Mouse (Mus musculus): ENCODE measurements around the gene Aven. TPM values are rescaled to one million over a fixed set of nuclear protein-coding genes. Genes with fewer than 3 reads are reported as not detected.

Gene Aven
- total and polyA plus RNA-seq, 3 experiments, result 5.8 to 18.4 (median 16.9) TPM

DNA sequence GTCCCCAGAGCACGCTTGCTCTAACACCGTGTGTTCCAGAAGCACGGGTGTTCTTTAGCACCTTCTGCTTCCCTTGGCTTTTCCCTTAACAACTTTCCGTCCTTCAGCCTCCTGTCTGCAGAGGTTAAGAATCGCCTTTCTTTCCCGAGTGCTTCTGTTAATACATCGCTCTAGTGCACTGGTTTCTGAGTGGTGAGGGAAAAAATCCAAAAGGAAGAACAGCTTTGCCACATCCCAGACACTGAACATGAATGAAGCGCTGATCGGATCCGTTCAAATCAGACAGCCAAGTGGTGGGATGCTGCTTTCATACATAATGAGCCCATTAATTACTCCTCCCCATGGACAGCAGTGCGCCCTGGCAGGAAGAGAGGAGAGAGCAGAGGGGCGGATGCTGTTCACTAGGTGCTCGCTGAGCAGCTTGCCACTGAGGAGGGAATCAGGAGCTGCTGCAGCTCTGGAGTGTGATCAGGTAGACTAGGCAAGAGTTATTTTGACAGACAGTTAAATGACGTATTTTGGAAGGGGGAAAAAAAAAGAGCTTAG lies 42.0 kb downstream of the Aven start:
- intact Hi-C loops (cut with DNase I), result no loop called here
- 66% methylated on average over 14 of the region's 14 CpGs for WGBS
- no peaks in the 10 kb centered on the region for H3K79me2 ChIP-seq (replicated peaks; ENCODE audit: control insufficient read depth, insufficient read depth, low read length)

DNA sequence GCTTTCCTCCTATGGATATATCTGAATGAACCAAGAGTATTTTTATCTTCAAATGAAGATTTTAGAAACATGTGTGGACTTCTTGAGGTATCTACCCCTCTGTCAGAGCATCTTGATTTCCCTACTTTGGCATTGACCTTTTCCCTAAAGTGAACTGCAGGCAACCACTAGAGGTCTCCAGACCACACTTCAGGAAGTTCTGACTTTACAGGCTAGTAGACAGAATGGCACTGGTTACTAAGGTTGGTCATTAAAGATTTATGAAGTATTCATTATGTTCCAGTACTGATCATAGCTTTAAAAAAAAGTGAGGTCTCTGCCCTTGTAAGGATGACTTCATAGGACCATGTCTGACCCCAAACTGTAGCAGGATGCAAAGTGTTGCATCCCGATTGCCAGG lies 46.0 kb downstream of the Aven start:
- Histone ChIP-seq H3K27ac (no peak overlapping the region), H3K79me2 (replicated peaks; ENCODE audit: control insufficient read depth, insufficient read depth, low read length) (no peaks in the 10 kb centered on the region), H3K4me1 (ENCODE audit: control insufficient read depth, insufficient read depth, low read length) (no peaks in the 10 kb centered on the region), H3K36me3 (ENCODE audit: control insufficient read depth, insufficient read depth, low read length) (no peaks in the 10 kb centered on the region), H3K9ac (ENCODE audit: low read depth, low read length) (no peak overlapping the region), H3K27me3 (ENCODE audit: control insufficient read depth, insufficient read depth, low read length) (no peaks in the 10 kb centered on the region), H3K4me3 (no peak overlapping the region)
- no peak for DNase-seq
- 96% methylated on average over 1 of the region's 1 CpGs for WGBS
- intact Hi-C loops (cut with DNase I), result loop anchor here (2.0 kb wide), 1 partner anchor 228 kb away; no protein-coding TSS in a partner anchor
- TF ChIP-seq EP300 (IDR thresholded peaks at IDR 0.05; ENCODE audit: insufficient read depth, low read depth, low read length) (no peak), POLR2A (IDR thresholded peaks at IDR 0.05; ENCODE audit: insufficient read depth, low read depth, low read length) (no peak), CTCF (IDR thresholded peaks at IDR 0.05) (peak; percentile 76)

More for the DNA sequence above, 42.0 kb downstream of the Aven start:
- Histone ChIP-seq H3K9ac (ENCODE audit: low read depth, low read length) (no peak overlapping the region), H3K36me3 (ENCODE audit: control insufficient read depth, insufficient read depth, low read length) (no peaks in the 10 kb centered on the region), H3K4me3 (no peak overlapping the region), H3K4me1 (ENCODE audit: control insufficient read depth, insufficient read depth, low read length) (no peaks in the 10 kb centered on the region), H3K27me3 (ENCODE audit: control insufficient read depth, insufficient read depth, low read length) (no peaks in the 10 kb centered on the region), H3K27ac (no peak overlapping the region)
- no peak for DNase-seq
- TF ChIP-seq CTCF (IDR thresholded peaks at IDR 0.05) (no peak), EP300 (IDR thresholded peaks at IDR 0.05; ENCODE audit: insufficient read depth, low read depth, low read length) (no peak), POLR2A (IDR thresholded peaks at IDR 0.05; ENCODE audit: insufficient read depth, low read depth, low read length) (no peak)

DNA sequence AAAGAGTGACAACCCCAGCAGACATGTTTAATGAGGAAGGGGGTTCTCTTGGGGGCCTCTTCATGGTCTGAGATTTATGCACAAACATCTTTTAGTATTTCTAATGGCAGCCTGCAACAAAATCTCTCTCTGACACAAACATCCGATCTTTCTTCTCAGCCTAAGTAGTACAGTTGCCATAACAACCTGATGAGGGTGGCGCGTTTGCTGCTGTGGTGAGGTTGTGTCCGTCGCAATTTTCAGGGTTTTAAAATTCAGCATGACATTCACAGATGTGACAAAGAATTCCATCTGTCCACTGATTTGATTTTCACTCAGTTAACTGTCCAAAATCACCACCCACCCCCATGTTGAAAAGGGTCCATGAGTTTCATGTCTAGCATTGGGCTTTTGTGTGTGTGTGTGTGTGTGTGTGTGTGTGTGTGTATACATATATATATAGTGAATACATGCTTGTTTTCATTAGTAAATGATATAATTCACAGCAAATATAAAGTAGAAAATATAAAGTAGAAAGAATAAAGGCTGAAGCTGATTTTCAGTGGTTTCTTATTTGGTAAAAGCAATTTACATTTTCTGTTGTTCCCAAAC lies 49.0 kb downstream of the Aven start:
- H3K4me1 ChIP-seq (ENCODE audit: control insufficient read depth, insufficient read depth, low read length), result no peaks in the 10 kb centered on the region
- no peaks in the 10 kb centered on the region for H3K27me3 ChIP-seq (ENCODE audit: control insufficient read depth, insufficient read depth, low read length)
- no peak overlapping the region for H3K4me3 ChIP-seq
- H3K79me2 ChIP-seq (replicated peaks; ENCODE audit: control insufficient read depth, insufficient read depth, low read length), result no peaks in the 10 kb centered on the region
- intact Hi-C loops (cut with DNase I), result no loop called here
- no peak overlapping the region for H3K9ac ChIP-seq (ENCODE audit: low read depth, low read length)
- TF ChIP-seq POLR2A (IDR thresholded peaks at IDR 0.05; ENCODE audit: insufficient read depth, low read depth, low read length), result no peak
- TF ChIP-seq EP300 (IDR thresholded peaks at IDR 0.05; ENCODE audit: insufficient read depth, low read depth, low read length), result no peak
- no peak for TF ChIP-seq CTCF (IDR thresholded peaks at IDR 0.05)
- no peak for DNase-seq
- H3K27ac ChIP-seq, result no peak overlapping the region
- no peaks in the 10 kb centered on the region for H3K36me3 ChIP-seq (ENCODE audit: control insufficient read depth, insufficient read depth, low read length)
- whole genome bisulfite sequencing, result 87% methylated on average over 5 of the region's 5 CpGs

DNA sequence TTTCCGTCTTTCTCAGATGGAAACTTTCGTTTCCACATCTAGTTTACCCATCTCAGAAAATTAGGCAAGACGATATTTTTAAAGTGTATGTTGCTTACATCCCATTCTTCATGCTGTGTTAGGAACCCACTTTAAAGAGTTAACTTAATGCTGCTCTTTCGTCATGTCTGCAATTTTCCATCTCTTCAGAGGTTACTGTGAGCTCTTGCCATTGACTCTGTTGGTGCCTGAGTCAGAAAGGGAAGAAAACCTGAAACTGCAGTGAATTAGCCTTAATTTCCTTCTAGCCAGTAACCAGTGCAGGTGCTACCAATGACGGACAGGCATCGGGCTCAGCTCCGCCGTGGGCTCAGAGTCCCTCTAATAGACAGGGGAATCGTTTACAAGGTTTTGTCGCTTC lies 63.8 kb downstream of the Aven start:
- 91% methylated on average over 10 of the region's 10 CpGs for WGBS
- no peak for TF ChIP-seq CTCF (IDR thresholded peaks at IDR 0.05)
- no peak for TF ChIP-seq EP300 (IDR thresholded peaks at IDR 0.05; ENCODE audit: insufficient read depth, low read depth, low read length)
- no peak for TF ChIP-seq POLR2A (IDR thresholded peaks at IDR 0.05; ENCODE audit: insufficient read depth, low read depth, low read length)
- Histone ChIP-seq H3K79me2 (replicated peaks; ENCODE audit: control insufficient read depth, insufficient read depth, low read length) (no peaks in the 10 kb centered on the region), H3K4me3 (no peak overlapping the region), H3K27me3 (ENCODE audit: control insufficient read depth, insufficient read depth, low read length) (no peaks in the 10 kb centered on the region), H3K27ac (no peak overlapping the region), H3K9ac (ENCODE audit: low read depth, low read length) (no peak overlapping the region), H3K36me3 (ENCODE audit: control insufficient read depth, insufficient read depth, low read length) (no peaks in the 10 kb centered on the region), H3K4me1 (ENCODE audit: control insufficient read depth, insufficient read depth, low read length) (no peaks in the 10 kb centered on the region)
- intact Hi-C loops (cut with DNase I), result no loop called here
- DNase-seq, result no peak

DNA sequence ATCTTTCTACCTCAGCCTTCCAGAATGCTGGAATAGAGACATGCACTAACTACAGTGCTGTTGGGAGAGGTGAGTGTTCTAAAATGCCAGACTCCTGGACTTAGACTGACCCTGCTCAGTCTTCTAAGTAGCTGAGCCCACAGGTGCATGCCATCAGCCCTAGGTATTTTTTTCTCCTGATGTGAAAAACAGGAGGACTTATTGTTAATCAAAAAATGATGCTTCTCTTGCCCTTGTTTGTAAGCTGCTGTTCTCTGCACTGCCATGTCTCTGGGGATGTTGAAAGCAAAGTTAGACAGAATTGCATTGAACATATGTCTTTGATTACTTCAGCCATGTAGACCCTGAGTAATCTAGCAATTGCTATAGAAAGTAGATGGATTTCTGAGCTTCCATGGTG lies 64.7 kb downstream of the Aven start:
- intact Hi-C loops (cut with DNase I), result no loop called here
- H3K36me3 ChIP-seq (ENCODE audit: control insufficient read depth, insufficient read depth, low read length), result no peaks in the 10 kb centered on the region
- no peak for DNase-seq
- TF ChIP-seq POLR2A (IDR thresholded peaks at IDR 0.05; ENCODE audit: insufficient read depth, low read depth, low read length) (no peak), EP300 (IDR thresholded peaks at IDR 0.05; ENCODE audit: insufficient read depth, low read depth, low read length) (no peak)
- no peaks in the 10 kb centered on the region for H3K4me1 ChIP-seq (ENCODE audit: control insufficient read depth, insufficient read depth, low read length)
- H3K79me2 ChIP-seq (replicated peaks; ENCODE audit: control insufficient read depth, insufficient read depth, low read length), result no peaks in the 10 kb centered on the region
- no peaks in the 10 kb centered on the region for H3K27me3 ChIP-seq (ENCODE audit: control insufficient read depth, insufficient read depth, low read length)
- no peak overlapping the region for H3K4me3 ChIP-seq
- no peak overlapping the region for H3K9ac ChIP-seq (ENCODE audit: low read depth, low read length)
- no peak overlapping the region for H3K27ac ChIP-seq

DNA sequence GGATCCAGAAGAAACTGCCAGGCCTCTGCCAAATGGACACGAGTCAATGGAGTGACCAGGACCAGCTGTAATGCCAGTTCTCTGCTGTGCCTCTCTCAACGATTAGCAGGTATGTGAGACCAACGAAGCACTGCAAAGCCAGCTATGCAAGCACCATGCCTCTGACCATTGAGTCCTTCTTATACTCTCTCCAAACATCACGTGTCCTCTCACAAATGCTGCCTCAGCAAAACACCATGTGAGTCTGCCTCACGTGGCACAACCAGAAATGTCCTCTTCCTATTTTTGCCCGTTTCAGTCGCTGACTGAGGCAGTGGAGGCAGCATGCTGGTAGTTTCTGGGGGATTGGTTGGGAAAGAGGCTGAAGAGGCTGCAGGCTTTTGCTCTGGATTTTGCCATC lies 68.8 kb downstream of the Aven start:
- Histone ChIP-seq H3K4me3 (no peak overlapping the region), H3K36me3 (ENCODE audit: control insufficient read depth, insufficient read depth, low read length) (no peaks in the 10 kb centered on the region), H3K27me3 (ENCODE audit: control insufficient read depth, insufficient read depth, low read length) (no peaks in the 10 kb centered on the region), H3K4me1 (ENCODE audit: control insufficient read depth, insufficient read depth, low read length) (no peaks in the 10 kb centered on the region), H3K27ac (no peak overlapping the region), H3K9ac (ENCODE audit: low read depth, low read length) (no peak overlapping the region), H3K79me2 (replicated peaks; ENCODE audit: control insufficient read depth, insufficient read depth, low read length) (no peaks in the 10 kb centered on the region)
- no peak for DNase-seq
- intact Hi-C loops (cut with DNase I), result no loop called here
- 88% methylated on average over 7 of the region's 7 CpGs for WGBS
- TF ChIP-seq CTCF (IDR thresholded peaks at IDR 0.05) (no peak), POLR2A (IDR thresholded peaks at IDR 0.05; ENCODE audit: insufficient read depth, low read depth, low read length) (no peak), EP300 (IDR thresholded peaks at IDR 0.05; ENCODE audit: insufficient read depth, low read depth, low read length) (no peak)
